Mouse (Mus musculus) intestine, embryonic 16.5 days (tissue): ENCODE data around the gene Armc2. TPM values are rescaled to one million over a fixed set of nuclear protein-coding genes. Genes with fewer than 3 reads are reported as not detected.
"Not testable (repeated sequence)": the region's sequence is repeated elsewhere in the genome, so short reads cannot be mapped to it uniquely, and the experiment has no call there.

Experiments used
- ATAC-seq: fragments of 200-750 bp; cut with Nextera tagmentation; 2 replicates; pipeline ENCODE4 v1.8.0; 2017; ENCODE audit warnings: moderate TSS enrichment, moderate library complexity
- H3K27ac ChIP-seq: fragments of 300-500 bp; sonication (generic); 2 replicates; pipeline ENCODE4 v1.5.1; 2014; ENCODE audit warnings: mild to moderate bottlenecking, low read length
- H3K27me3 ChIP-seq: fragments of 300-500 bp; sonication (generic); replicated peaks from 2 replicates; pipeline ENCODE4 v1.6.1; 2014; ENCODE audit warnings: low read length, control low read depth, mixed read lengths; ENCODE audit not compliant: control insufficient read depth, insufficient read depth
- H3K36me3 ChIP-seq: fragments of 300-500 bp; sonication (generic); 2 replicates; pipeline ENCODE4 v1.6.1; 2014; ENCODE audit warnings: low read length, control low read depth; ENCODE audit not compliant: control insufficient read depth, insufficient read depth
- H3K4me1 ChIP-seq: fragments of 300-500 bp; sonication (generic); 2 replicates; pipeline ENCODE4 v1.6.1; 2014; ENCODE audit warnings: low read length, control low read depth, mixed read lengths; ENCODE audit not compliant: control insufficient read depth, insufficient read depth
- H3K4me2 ChIP-seq: fragments of 300-500 bp; sonication (generic); 2 replicates; pipeline ENCODE4 v1.6.1; 2014; ENCODE audit warnings: low read depth, low read length, control low read depth
- H3K4me3 ChIP-seq: fragments of 300-500 bp; sonication (generic); 2 replicates; pipeline ENCODE4 v1.5.1; 2014; ENCODE audit warnings: mild to moderate bottlenecking, low read length
- H3K9ac ChIP-seq: fragments of 300-500 bp; sonication (generic); 2 replicates; pipeline ENCODE4 v1.6.1; 2014; ENCODE audit warnings: low read depth, low read length
- H3K9me3 ChIP-seq: fragments of 300-500 bp; sonication (generic); 2 replicates; pipeline ENCODE4 v1.6.1; 2016; ENCODE audit warnings: low read length, control low read depth; ENCODE audit not compliant: control insufficient read depth
- WGBS: fragments of 180-500 bp; shearing (Covaris S2); extraction: QIAGEN DNeasy Blood & Tissue Kit; methylation state at CpG from one replicate; pipeline ENCODE4 v1.1.7; 2014; 5-methylcytosine and 5-hydroxymethylcytosine counted together
- polyA plus RNA-seq: library from polyadenylated mRNA; unstranded; fragments of >200 nt; fragmentation: Nextera tagmentation; extraction: Ambion mirVana; gene quantifications from 2 replicates; pipeline ENCODE4 v1.2.1, GENCODE M21; 2015

Armc2 gene
- polyA plus RNA-seq, 1 experiment from 2014 or later: 1.8 TPM

DNA sequence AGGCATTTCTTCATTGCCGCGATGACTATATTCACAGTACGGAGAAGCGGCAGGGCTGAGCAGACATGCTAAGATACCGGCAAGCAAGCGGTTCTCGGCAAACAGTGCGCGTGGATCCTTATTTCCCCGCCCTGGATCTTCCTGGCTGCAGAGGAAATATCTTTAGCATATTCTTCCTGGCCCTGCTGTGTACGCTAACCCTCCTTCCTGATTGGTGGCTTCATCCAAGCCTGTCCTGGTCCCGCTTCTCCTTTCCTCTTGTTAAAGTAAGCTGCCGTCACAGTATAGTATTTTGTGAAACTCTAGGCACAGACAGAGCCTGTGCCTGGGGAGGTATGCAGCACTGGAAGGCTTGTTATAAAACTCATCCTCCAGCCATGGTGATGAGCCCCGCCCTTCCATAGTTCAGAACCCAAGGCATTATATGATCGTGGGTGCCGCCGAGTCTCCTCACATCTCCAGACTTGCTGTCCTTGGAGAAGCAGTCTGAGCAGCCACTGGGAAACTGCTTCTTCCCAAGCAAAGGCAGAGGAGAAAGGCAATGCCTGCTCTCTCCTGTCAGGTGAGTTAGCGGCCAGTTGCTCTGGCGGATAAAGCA lies 59.5 kb downstream of the Armc2 start:
- Histone ChIP-seq H3K27me3 (no peaks in the 10 kb centered on the region), H3K36me3 (no peaks in the 10 kb centered on the region), H3K4me3 (no peak overlapping the region), H3K4me1 (peaks cover 7% of the 10 kb centered on the region; the same call in 1 of the 2 replicates), H3K27ac (no peak overlapping the region), H3K4me2 (no peak overlapping the region), H3K9ac (no peak overlapping the region), H3K9me3 (no peaks in the 10 kb centered on the region)
- ATAC-seq: peak; percentile 76
- WGBS: 85% methylated on average over 19 of the region's 19 CpGs

DNA sequence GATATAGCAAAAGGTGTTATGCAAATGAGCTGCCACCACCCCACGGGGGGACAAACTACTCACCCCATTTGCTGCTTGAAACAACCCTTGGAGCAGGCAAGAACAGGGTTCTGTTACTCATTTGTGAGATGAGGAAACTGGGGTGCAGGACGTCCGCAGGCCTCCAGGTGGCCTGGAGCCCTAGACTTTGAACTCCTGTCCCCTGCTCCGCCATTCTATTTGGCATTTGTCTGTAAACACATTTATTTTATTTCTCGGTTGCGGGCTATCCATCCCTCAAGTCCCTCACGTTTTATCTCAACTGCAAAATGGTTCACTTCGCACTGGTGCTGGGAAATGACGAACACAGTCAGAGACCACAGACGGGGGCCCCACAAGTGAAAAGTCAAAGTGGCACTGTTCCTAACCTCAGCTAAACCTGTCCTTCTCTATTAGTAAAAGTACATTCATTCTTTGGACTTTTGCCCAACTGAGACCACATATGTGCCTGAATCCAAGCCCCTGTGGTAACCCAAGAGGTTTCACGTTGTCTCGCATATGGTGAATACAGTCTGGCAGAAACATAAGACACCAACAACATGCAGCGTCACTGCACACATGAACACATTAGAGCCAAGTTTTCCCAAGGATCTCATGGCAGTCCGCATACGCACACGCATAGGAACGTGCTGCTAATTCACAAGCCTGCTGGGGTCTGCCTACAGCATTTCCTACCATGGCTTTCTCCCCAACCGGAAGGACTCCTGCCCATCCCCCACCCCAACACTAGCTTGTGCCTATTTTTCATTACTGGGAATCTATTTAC lies 60.6 kb downstream of the Armc2 start:
- H3K9ac ChIP-seq: no peak overlapping the region
- no peak for ATAC-seq
- H3K27ac ChIP-seq: no peak overlapping the region
- 88% methylated on average over 18 of the region's 18 CpGs for WGBS
- H3K4me1 ChIP-seq: peaks cover 7% of the 10 kb centered on the region; the same call in 1 of the 2 replicates
- no peaks in the 10 kb centered on the region for H3K9me3 ChIP-seq
- no peak overlapping the region for H3K4me2 ChIP-seq
- no peaks in the 10 kb centered on the region for H3K27me3 ChIP-seq
- H3K36me3 ChIP-seq: no peaks in the 10 kb centered on the region
- H3K4me3 ChIP-seq: no peak overlapping the region

DNA sequence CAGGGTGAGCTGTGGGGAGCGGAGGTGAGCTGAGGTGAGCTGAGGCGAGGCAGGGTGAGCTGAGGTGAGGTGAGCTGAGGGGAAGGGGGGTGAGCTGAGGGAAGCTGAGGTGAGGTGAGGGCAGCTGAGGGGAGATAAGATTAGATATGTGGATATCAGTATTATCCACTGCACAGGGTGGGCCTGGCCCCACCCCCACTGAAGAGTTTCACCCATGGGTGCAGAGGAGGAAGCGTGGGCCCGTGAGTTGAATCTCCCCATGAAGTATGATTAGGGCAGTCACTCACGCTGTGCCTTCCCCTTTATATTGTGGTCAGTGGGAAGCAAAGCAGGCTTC lies 64.7 kb downstream of the Armc2 start:
- ATAC-seq: no peak
- Histone ChIP-seq H3K4me2 (no peak overlapping the region), H3K27me3 (no peaks in the 10 kb centered on the region), H3K4me1 (no peaks in the 10 kb centered on the region), H3K9me3 (no peaks in the 10 kb centered on the region), H3K27ac (no peak overlapping the region), H3K4me3 (no peak overlapping the region), H3K9ac (no peak overlapping the region), H3K36me3 (no peaks in the 10 kb centered on the region)
- WGBS: 97% methylated on average over 5 of the region's 5 CpGs

DNA sequence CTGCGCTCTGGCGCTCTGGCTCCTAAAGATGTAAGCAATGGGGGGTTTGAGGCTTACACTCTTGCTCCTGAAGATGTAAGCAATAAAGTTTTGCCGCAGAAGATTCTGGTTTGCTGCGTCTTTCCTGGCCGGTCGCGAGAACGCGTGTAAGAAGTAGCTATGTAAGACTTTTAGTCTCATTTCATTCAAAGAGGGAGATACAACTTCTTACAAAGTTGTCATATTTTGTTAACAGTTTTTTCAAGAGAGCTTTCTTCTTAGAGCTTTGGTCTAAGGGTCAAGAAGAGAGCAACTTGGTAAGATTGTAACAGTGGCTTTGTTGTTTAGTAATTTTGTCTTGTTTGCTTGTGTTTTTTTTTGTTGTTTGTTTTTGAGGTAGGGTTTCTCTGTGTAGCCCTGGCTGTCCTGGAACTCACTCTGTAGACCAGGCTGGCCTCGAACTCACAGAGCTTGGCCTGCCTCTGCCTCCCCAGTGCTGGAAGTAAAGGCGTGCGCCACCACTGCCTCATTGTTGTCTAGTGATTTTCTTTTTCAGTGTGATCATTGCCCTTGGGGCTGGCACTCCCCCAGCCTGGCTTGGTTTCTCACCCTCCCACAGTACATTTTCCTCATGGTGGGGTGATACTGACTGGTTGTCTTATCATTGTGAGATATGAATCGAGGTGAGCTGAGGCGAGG lies 65.3 kb downstream of the Armc2 start:
- H3K4me2 ChIP-seq: no peak overlapping the region
- H3K4me1 ChIP-seq: no peaks in the 10 kb centered on the region
- no peak overlapping the region for H3K4me3 ChIP-seq
- H3K9ac ChIP-seq: no peak overlapping the region
- ATAC-seq: no peak
- no peaks in the 10 kb centered on the region for H3K9me3 ChIP-seq
- H3K27me3 ChIP-seq: no peaks in the 10 kb centered on the region
- no peaks in the 10 kb centered on the region for H3K36me3 ChIP-seq
- 87% methylated on average over 14 of the region's 14 CpGs for WGBS
- H3K27ac ChIP-seq: no peak overlapping the region

DNA sequence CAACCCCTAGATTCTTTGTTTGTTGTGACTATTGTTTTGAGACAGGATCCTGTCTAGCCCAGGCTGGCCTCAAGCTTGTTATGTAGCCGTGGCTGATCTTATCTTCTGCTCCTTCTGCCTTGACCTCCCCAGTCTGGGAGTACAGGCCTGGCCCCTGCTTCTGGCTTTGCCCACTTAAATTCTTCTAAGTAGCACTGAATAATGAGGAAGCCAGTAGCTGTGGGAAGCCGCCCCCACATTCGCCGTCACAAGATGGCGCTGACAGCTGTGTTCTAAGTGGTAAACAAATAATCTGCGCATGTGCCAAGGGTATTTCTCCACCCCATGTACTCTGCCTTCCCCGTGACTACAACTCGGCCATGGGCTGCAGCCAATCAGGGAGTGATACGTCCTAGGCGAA lies 65.9 kb downstream of the Armc2 start:
- H3K36me3 ChIP-seq, H3K9me3 ChIP-seq, H3K27ac ChIP-seq, H3K4me1 ChIP-seq, ATAC-seq, H3K4me3 ChIP-seq, H3K4me2 ChIP-seq, H3K9ac ChIP-seq, H3K27me3 ChIP-seq: not testable (repeated sequence)
- 92% methylated on average over 6 of the region's 10 CpGs for WGBS

DNA sequence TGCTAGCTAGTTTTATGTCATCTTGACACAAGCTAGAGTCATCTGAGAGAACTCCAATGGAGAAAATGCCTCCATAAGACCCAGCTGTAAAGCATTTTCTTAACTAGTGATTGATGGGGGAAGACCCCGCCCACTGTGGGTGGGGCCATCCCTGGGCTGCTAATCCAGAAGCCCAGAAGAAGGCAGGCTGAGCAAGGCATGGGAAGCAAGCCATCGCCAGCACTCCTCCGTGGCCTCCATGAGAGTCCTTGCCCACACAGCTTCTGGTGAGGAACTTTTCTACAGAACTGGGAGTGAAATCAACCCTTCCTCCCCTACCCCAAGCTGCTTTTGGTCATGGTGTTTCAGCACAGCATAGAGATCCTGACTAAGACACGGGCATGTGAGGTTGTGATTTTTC lies 79.2 kb downstream of the Armc2 start:
- H3K27ac ChIP-seq: no peak overlapping the region
- no peak overlapping the region for H3K4me2 ChIP-seq
- no peaks in the 10 kb centered on the region for H3K27me3 ChIP-seq
- no peak overlapping the region for H3K9ac ChIP-seq
- no peak for ATAC-seq
- no peak overlapping the region for H3K4me3 ChIP-seq
- 71% methylated on average over 4 of the region's 4 CpGs for WGBS
- H3K4me1 ChIP-seq: peaks cover 16% of the 10 kb centered on the region
- H3K9me3 ChIP-seq: no peaks in the 10 kb centered on the region
- H3K36me3 ChIP-seq: no peaks in the 10 kb centered on the region

DNA sequence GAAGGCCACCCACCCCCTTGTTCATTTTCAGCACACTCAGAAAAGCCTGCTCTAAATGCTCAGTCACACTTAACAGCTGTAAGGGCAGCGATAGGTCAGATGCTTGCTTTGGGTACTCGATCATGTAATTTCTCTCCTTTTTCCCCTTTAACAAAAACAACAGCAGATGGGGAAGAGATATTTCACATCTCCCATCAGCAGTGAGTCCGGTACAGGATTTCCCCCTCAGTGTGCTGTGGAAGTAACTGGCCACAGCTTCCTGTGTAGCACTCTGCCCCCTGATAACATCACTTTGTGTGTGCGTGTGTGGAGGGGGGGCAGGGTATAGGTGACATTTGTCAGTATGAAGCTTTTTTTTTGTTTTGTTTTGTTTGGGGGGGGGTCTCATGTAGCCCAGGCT lies 81.1 kb downstream of the Armc2 start:
- H3K27me3 ChIP-seq: no peaks in the 10 kb centered on the region
- ATAC-seq: no peak
- no peak overlapping the region for H3K27ac ChIP-seq
- peaks cover 16% of the 10 kb centered on the region for H3K4me1 ChIP-seq
- H3K9me3 ChIP-seq: no peaks in the 10 kb centered on the region
- H3K4me2 ChIP-seq: no peak overlapping the region
- H3K4me3 ChIP-seq: no peak overlapping the region
- no peaks in the 10 kb centered on the region for H3K36me3 ChIP-seq
- 42% methylated on average over 4 of the region's 4 CpGs for WGBS
- H3K9ac ChIP-seq: no peak overlapping the region

DNA sequence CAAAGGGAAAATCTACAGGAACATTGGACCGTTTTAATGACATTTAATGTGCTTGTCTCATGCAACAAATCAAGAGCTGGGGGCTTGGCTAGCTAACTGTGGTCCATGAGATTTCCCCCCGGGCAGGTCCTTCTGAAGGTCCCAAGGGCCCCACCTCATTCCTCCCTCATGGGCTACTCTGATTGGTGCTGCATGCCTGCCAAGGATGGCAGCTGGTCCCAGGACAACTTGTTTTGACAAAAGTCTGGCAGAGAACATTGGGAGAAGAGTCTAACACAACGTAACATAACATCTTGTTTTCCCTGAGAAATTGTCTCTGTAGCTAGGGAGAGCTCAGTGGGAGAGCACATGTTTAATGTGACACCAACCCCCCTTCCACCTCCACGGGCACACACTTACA lies 82.1 kb downstream of the Armc2 start:
- Histone ChIP-seq H3K36me3 (no peaks in the 10 kb centered on the region), H3K4me3 (no peak overlapping the region), H3K27ac (no peak overlapping the region), H3K9ac (no peak overlapping the region), H3K9me3 (no peaks in the 10 kb centered on the region), H3K4me1 (peaks cover 16% of the 10 kb centered on the region), H3K27me3 (no peaks in the 10 kb centered on the region), H3K4me2 (no peak overlapping the region)
- no peak for ATAC-seq
- WGBS: 59% methylated on average over 4 of the region's 4 CpGs

DNA sequence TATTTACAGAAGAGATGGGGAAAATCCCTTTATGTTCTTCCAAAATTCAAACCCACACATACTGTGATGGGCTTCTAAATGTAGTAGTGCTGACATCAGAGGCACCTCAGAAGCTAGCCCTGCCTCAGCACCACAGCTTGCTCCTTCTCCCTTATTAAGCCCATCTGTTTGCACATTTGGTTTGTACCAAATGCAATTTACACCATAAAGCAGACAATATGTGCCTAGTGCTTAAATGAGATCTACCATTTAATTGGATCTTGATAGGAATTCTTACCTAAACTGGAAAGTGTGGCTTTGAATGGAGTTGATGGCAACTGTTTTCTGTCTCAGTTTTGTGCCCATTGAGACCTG lies 82.8 kb downstream of the Armc2 start:
- Histone ChIP-seq H3K4me1 (peaks cover 16% of the 10 kb centered on the region), H3K27ac (no peak overlapping the region), H3K9ac (no peak overlapping the region)

More for the DNA sequence above, 82.8 kb downstream of the Armc2 start:
- no peaks in the 10 kb centered on the region for H3K36me3 ChIP-seq
- H3K4me3 ChIP-seq: no peak overlapping the region
- H3K9me3 ChIP-seq: no peaks in the 10 kb centered on the region
- no peaks in the 10 kb centered on the region for H3K27me3 ChIP-seq
- no peak overlapping the region for H3K4me2 ChIP-seq
- no peak for ATAC-seq
